Mouse (Mus musculus) embryonic facial prominence, embryonic 10.5 days (tissue): ENCODE data around the gene Plk3. TPM values are rescaled to one million over a fixed set of nuclear protein-coding genes. Genes with fewer than 3 reads are reported as not detected.

Experiments used
- DNase-seq: peaks from one replicate; pipeline ENCODE4 v3.0.0-alpha.2; 2017; ENCODE audit warnings: low spot score
- H3K27ac ChIP-seq: fragments of 300-500 bp; sonication (generic); replicated peaks from 2 replicates; pipeline ENCODE4 v1.5.1; 2016; ENCODE audit warnings: mild to moderate bottlenecking
- H3K27me3 ChIP-seq: fragments of 300-500 bp; sonication (generic); replicated peaks from 2 replicates; pipeline ENCODE4 v1.6.1; 2016; ENCODE audit warnings: low read depth, mild to moderate bottlenecking; ENCODE audit not compliant: poor library complexity, severe bottlenecking
- H3K36me3 ChIP-seq: fragments of 300-500 bp; sonication (generic); replicated peaks from 2 replicates; pipeline ENCODE4 v1.6.1; 2016; ENCODE audit warnings: mild to moderate bottlenecking, moderate library complexity
- H3K4me1 ChIP-seq: fragments of 300-500 bp; sonication (generic); 2 replicates; pipeline ENCODE4 v1.6.1; 2016
- H3K4me3 ChIP-seq: fragments of 300-500 bp; sonication (generic); 2 replicates; pipeline ENCODE4 v1.5.1; 2016; ENCODE audit warnings: mild to moderate bottlenecking, moderate library complexity
- H3K9me3 ChIP-seq: fragments of 300-500 bp; sonication (generic); 2 replicates; pipeline ENCODE4 v1.6.1; 2016; ENCODE audit warnings: mild to moderate bottlenecking
- WGBS: fragments of 180-500 bp; shearing (Covaris S2); methylation state at CpG from one replicate; pipeline ENCODE4 v1.1.7; 2016; 5-methylcytosine and 5-hydroxymethylcytosine counted together
- polyA plus RNA-seq: library from polyadenylated mRNA; unstranded; fragments of >200 nt; fragmentation: Nextera tagmentation; extraction: Ambion mirVana; gene quantifications from 2 replicates; pipeline ENCODE4 v1.2.1, GENCODE M21; 2016

Gene Plk3
- polyA plus RNA-seq, 1 experiment from 2014 or later, result 7.9 TPM

DNA sequence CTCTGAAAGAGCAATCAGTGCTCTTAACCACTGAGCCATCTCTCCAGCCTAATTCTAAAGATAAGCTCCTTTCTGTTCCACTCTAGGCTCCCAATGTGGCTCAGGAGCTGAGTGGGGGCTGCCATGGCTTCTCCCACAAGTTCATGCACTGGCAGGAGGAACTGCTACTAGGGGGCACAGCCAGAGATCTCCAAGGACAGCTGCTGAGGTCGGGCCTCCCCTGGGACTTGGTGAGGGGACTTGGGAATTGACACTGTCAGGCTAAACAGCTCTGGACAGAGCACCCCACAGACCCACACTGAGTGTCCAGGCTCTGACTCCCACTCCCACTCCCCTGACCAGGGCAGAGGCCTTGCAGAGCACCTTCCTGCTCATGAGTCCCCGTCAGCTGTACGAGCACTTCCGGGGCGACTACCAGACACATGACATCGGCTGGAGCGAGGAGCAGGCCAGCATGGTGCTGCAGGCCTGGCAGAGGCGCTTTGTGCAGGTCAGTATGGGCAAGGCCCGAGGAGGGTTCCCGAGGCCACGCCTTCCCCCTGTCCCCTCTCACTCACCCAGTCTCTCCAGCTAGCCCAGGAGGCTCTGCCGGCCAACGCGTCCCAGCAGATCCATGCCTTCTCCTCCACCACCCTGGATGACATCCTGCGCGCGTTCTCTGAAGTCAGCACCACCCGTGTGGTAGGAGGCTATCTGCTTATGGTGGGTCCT lies 25.8 kb downstream of the Plk3 start:
- no peaks in the 10 kb centered on the region for H3K27me3 ChIP-seq
- DNase-seq, result no peak
- no peaks in the 10 kb centered on the region for H3K9me3 ChIP-seq
- WGBS, result 93% methylated on average over 18 of the region's 18 CpGs
- H3K4me3 ChIP-seq, result no peak overlapping the region
- H3K36me3 ChIP-seq, result peaks cover 92% of the 10 kb centered on the region
- peaks cover 15% of the 10 kb centered on the region for H3K4me1 ChIP-seq
- H3K27ac ChIP-seq, result 0 out of 2 replicates have a peak overlapping the region, but pooled peaks have one; percentile 19

DNA sequence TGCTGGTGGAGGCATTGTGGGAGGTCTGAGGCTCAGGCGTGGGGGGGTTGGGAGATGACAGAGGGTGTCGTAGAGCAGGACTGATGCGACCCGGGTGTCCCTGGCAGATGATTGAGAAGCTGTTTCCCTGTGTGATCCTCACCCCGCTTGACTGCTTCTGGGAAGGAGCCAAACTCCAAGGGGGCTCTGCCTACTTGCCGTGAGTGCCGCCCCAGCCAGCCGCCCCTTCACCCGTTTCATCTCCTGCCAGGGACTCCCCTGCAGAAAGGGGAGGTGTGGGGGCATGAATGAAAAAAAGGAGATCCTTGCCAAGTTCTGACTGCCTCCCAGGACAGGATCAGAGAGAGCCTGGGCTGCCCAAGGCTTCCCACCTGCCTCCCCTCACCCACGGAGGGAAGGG lies 28.6 kb downstream of the Plk3 start:
- peaks cover 21% of the 10 kb centered on the region for H3K4me1 ChIP-seq
- no peaks in the 10 kb centered on the region for H3K27me3 ChIP-seq
- DNase-seq, result no peak
- no peak overlapping the region for H3K27ac ChIP-seq
- H3K9me3 ChIP-seq, result no peaks in the 10 kb centered on the region
- H3K36me3 ChIP-seq, result peaks cover 90% of the 10 kb centered on the region
- 79% methylated on average over 10 of the region's 10 CpGs for WGBS
- H3K4me3 ChIP-seq, result no peak overlapping the region

DNA sequence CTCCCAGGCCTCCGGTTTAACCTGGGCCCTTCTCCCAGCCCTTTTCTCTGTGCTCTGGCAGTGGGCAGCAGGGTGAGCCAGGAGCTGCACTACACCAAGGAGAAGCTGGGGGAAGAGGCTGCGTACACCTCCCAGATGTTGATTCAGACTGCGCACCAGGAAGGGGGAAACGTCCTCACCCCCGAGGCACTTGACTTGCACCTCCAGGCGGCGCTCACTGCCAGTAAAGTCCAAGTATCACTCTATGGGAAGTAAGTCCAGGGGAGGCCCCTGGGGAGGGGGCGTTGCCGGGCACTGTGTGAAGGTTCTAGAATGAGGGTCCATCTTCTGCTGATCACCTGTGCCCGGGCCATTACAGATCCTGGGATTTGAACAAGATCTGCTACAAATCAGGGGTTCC lies 29.1 kb downstream of the Plk3 start:
- Histone ChIP-seq H3K4me1 (peaks cover 21% of the 10 kb centered on the region), H3K9me3 (no peaks in the 10 kb centered on the region), H3K4me3 (no peak overlapping the region), H3K36me3 (peaks cover 90% of the 10 kb centered on the region), H3K27me3 (no peaks in the 10 kb centered on the region), H3K27ac (no peak overlapping the region)
- no peak for DNase-seq
- WGBS, result 78% methylated on average over 10 of the region's 10 CpGs

DNA sequence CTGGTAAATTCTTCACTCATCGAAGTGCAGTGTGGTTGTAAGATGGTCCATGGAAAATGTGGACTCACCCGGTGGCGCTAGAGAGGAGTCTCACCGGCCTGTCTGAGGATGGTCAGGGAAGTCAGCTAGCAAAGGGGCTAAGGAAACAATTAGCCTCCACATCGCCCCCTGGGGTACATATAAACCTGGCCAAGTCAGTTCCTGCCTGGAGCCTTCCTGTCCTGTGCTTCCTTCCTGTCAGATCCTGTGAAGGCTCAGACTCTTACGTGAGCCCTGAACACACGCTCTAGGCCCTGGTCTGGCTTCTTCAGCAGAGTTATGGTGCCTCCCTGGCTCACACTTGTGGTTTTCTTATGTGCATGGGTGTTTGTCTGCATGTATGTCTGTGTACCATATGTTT lies 32.5 kb downstream of the Plk3 start:
- H3K27ac ChIP-seq, result no peak overlapping the region
- peaks cover 64% of the 10 kb centered on the region for H3K36me3 ChIP-seq
- H3K4me3 ChIP-seq, result no peak overlapping the region
- peak; percentile 55 for DNase-seq
- 37% methylated on average over 7 of the region's 7 CpGs for WGBS
- no peaks in the 10 kb centered on the region for H3K9me3 ChIP-seq
- peaks cover 48% of the 10 kb centered on the region for H3K4me1 ChIP-seq
- H3K27me3 ChIP-seq, result 0 out of 2 replicates have a peak, but pooled peaks cover 13% of the 10 kb centered on the region

DNA sequence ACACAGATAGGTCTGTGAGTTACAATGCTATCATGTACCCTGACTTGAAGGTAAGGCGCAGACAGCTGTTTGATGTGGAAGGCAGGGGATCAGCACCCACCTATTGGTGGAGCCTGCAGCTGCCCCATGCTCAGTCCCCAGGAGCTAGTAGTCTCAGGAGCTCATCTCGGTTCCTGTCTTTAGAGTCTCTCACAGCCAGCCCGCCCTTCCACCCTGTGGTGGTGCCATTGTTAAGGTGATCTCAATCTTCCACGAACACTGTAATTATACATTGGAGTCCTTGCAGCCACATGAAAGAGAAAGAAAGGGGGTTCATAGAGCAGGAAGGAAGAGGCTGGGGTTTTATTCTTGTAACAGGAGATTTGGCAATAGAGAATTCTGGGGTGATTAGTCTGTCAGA lies 33.7 kb downstream of the Plk3 start:
- Histone ChIP-seq H3K27me3 (0 out of 2 replicates have a peak, but pooled peaks cover 13% of the 10 kb centered on the region), H3K4me1 (peaks cover 50% of the 10 kb centered on the region)

DNA sequence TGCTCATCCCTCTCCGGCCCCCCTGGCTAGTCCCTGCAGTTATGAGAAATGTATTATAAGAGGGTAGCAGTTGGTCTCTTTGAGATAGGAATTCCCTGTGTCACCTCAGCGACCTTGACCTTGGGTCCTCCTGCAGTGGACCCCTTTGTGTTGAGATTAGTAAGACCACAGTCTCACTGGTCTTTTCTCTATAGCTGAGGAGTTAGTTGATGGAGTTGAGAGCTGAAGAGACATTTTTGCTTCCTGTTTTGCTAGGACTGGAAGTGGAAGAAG lies 35.1 kb downstream of the Plk3 start:
- Histone ChIP-seq H3K9me3 (no peaks in the 10 kb centered on the region), H3K36me3 (peaks cover 41% of the 10 kb centered on the region), H3K4me3 (no peak overlapping the region; the same call in 1 of the 2 replicates), H3K27ac (0 out of 2 replicates have a peak overlapping the region, but pooled peaks have one; percentile 36), H3K4me1 (peaks cover 46% of the 10 kb centered on the region), H3K27me3 (peaks cover 20% of the 10 kb centered on the region)
- 66% methylated on average over 2 of the region's 2 CpGs for WGBS
- no peak for DNase-seq

More for the DNA sequence above, 33.7 kb downstream of the Plk3 start:
- no peak for DNase-seq
- Histone ChIP-seq H3K4me3 (no peak overlapping the region), H3K9me3 (no peaks in the 10 kb centered on the region), H3K36me3 (peaks cover 54% of the 10 kb centered on the region), H3K27ac (no peak overlapping the region)
- 73% methylated on average over 4 of the region's 4 CpGs for WGBS

DNA sequence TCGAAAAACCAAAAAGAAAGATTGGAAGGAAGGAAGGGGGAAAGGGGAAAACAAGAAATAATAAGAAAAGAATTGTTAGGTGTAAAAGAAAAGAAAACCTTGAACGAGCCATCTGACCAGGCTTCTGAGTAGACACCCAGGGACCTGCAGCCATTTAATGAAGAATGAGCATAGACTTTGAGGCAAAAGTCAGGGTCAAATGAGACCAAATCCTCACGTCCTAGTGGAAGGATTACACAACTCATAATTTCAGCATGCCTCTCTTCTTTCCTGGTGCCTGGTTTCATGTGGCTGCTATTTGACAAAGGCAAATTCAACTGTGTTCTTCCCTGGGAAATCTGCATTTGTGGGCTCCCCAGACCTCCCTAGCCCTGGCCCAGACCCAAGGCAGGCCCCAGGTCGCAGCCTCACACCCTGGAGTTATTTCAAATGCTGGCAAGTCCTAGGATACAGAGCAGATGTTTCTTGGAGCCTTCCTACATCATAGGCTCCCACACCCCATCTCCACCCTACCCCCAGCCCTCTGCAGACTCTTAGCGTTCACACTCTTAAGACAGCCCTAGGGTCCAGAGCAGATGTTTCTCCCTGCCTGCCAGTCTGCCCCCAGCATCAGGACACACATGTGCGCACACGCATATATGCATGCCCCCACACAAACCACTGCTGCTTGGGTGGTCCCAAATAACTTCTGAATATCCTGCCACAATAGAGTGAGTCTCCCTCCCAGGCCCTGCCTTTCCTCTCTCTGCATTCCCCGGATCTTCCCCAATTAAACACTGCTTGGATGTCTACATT lies 35.6 kb downstream of the Plk3 start:
- 65% methylated on average over 8 of the region's 8 CpGs for WGBS
- Histone ChIP-seq H3K4me3 (peak overlapping the region; percentile 80; the same call in 1 of the 2 replicates), H3K4me1 (peaks cover 46% of the 10 kb centered on the region), H3K9me3 (no peaks in the 10 kb centered on the region), H3K27me3 (peaks cover 20% of the 10 kb centered on the region), H3K36me3 (peaks cover 38% of the 10 kb centered on the region), H3K27ac (peak overlapping the region; percentile 36)
- peak; percentile 20 for DNase-seq

DNA sequence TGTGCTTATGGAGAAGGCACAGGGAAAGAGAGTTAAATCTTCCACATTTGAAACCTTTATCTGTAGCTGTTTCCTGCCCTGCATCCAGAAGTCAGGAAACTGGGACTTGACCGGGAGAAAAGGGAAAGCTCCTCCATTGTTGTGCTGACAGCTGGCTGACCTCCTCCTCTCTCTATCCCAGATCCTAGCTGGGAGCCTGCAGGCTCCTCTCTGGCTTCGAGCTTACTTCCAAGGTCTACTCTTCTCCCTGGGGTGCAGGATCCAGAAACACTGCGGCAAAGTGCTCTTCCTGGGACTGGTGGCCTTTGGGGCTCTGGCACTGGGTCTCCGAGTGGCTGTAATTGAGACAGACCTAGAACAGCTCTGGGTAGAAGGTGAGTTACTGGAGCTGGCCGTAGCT lies 37.1 kb downstream of the Plk3 start:
- H3K27me3 ChIP-seq, result peaks cover 20% of the 10 kb centered on the region
- peak overlapping the region; percentile 80 for H3K4me3 ChIP-seq
- peaks cover 46% of the 10 kb centered on the region for H3K4me1 ChIP-seq
- peaks cover 26% of the 10 kb centered on the region for H3K36me3 ChIP-seq
- H3K27ac ChIP-seq, result peak overlapping the region; percentile 89
- peak; percentile 21 for DNase-seq
- 13% methylated on average over 5 of the region's 5 CpGs for WGBS
- H3K9me3 ChIP-seq, result no peaks in the 10 kb centered on the region

DNA sequence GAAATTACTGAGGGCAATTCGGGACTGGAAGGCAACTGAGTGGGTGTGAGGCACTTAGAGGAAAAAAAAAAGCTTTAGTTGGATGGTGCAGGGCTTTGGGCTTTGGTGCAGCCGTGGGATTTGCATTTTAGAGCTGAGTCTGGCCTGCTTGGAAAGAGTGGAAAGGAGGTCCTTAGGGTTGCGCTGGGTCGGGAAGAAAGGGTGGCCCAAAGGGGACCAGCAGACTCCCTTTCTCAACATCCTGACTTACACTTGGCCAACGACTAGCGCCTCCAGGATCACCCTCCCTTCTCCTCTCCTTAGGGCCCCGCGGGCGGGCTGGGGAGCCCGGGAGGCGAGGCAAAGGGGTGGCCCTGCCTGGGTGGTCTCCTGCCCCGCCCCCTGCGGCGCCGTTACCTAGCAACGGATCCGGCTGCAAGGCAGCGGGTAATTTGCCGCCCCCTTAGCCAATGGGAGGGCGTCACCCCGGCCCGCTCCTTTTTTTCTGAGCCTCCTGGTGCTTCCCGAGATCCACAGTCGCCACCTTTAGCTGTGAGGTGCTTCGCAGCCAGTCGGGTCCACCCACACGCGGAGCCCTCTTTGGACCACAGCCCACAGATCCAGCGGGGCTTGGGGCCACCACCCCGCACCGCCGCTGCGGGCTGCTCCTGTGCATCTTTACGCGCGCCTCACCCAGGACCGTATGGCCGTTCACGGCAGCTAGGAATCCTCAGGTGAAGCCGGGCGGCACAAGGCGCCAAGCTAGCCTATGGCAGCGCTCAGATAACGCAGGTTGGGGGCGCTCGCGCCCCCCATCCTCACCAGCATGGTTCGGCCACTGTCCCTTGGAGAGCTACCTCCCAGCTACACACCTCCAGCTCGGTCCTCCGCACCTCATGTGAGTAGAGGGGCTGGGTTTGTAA lies 38.0 kb downstream of the Plk3 start, which contains the start of gene Ptch2:
Gene Ptch2 (plus strand): TSS at position 525 of the 902 bp plus-strand sequence.
- peak within 1 kb of the TSS; percentile 80 for H3K4me3 ChIP-seq
- peaks cover 41% of the 10 kb centered on the region for H3K4me1 ChIP-seq
- no peaks in the 10 kb centered on the region for H3K9me3 ChIP-seq
- peak; percentile 95 for DNase-seq
- H3K27me3 ChIP-seq, result peaks cover 20% of the 10 kb centered on the region
- peak within 1 kb of the TSS; percentile 89 for H3K27ac ChIP-seq
- peaks cover 19% of the 10 kb centered on the region for H3K36me3 ChIP-seq
- under 1% methylated on average over 50 of the region's 50 CpGs for WGBS

DNA sequence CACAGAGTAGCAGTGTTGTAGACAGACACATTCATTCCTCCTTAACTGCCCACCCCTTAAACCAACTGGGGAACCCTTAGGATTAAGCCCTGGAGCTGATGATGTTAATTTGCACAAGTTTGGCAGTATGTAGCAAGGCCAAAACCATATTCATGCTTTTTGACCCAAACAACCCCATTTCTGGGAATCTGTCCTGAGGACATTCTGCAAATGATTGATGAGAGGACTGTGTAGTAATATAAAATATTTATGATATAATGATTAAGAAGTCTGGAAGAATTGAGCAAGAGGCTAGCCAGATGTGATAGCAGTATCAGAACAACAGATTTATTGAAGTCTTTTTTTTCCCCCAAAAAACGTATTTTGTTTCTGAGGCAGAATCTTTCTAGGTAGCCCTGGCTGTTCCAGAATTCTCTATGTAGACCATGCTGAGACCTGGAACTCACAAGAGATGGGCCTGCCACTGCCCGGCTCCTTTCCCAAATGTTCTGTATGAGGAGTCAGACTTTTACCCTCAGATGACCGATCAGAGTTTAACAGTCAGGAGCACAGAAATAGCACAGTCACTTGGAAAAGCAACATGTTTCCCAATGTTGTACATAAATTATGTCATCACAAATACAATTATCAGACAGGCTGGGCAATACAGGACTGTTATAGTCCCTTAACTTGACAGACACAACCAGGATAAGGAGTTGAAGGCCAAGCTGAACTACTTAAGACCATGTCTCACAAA lies 39.0 kb downstream of the Plk3 start:
- no peak for DNase-seq
- Histone ChIP-seq H3K4me3 (no peak overlapping the region), H3K36me3 (peaks cover 9% of the 10 kb centered on the region), H3K27ac (peak overlapping the region; percentile 89; the same call in 1 of the 2 replicates), H3K9me3 (no peaks in the 10 kb centered on the region), H3K27me3 (peaks cover 20% of the 10 kb centered on the region), H3K4me1 (peaks cover 48% of the 10 kb centered on the region)
- 84% methylated on average over 3 of the region's 3 CpGs for WGBS

DNA sequence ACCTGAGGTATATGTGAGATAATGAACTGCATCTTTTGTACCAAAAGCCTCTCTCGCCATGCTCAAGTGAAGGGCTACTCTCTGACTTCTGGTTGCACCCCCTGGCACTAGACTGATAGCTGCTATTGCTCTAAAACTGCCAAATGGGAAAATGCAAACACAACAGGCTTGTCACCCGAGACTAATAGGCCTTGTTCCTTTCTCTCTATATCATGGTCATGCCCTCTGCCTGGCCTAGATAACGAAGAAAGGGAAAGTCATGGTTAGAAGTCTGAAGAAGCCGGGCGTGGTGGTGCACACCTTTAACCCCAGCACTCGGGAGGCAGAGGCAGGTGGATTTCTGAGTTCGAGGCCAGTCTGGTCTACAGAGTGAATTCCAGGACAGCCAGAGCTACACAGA lies 43.2 kb downstream of the Plk3 start:
- peaks cover 22% of the 10 kb centered on the region for H3K4me1 ChIP-seq
- H3K4me3 ChIP-seq, result no peak overlapping the region
- 83% methylated on average over 7 of the region's 7 CpGs for WGBS
- H3K36me3 ChIP-seq, result peaks cover 29% of the 10 kb centered on the region
- no peak for DNase-seq
- H3K9me3 ChIP-seq, result no peaks in the 10 kb centered on the region
- H3K27ac ChIP-seq, result no peak overlapping the region
- peaks cover 6% of the 10 kb centered on the region for H3K27me3 ChIP-seq
